Mouse (Mus musculus): Measurements from ENCODE around the gene Dcaf7. TPM values are rescaled to one million over a fixed set of nuclear protein-coding genes. Genes with fewer than 3 reads are reported as not detected.
"Not testable (repeated sequence)": the region's sequence is repeated elsewhere in the genome, so short reads cannot be mapped to it uniquely, and the experiment has no call there.

Gene Dcaf7
- total RNA-seq, 2 experiments from 2014 or later = 152 to 168 TPM

- intact Hi-C loops (cut with DNase I) = no loop called here
- no peak for DNase-seq (ENCODE audit: low spot score in 2 of 2)
These were observed 1.7 kb upstream of the Dcaf7 start for GRCm38 (mm10) chr11:106034986-106035385.

DNA sequence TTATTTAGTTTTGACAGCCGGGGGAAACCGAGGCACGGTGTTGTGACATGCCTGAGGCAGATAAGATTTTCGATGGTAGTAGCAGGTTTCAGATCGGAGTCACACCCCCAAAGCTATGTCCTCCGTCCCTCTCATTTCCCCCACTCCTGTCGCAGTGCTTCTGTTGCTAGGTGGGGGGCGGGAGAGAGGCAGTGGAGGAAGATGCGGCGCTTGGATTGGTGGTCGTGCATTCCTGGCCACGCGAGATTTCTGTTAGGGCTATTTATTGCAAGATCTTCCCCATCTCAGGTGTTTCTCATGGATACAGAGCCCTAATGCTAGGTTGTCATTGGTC, 713 bp downstream of the Dcaf7 start:
- intact Hi-C loops (cut with DNase I) = no loop called here

DNA sequence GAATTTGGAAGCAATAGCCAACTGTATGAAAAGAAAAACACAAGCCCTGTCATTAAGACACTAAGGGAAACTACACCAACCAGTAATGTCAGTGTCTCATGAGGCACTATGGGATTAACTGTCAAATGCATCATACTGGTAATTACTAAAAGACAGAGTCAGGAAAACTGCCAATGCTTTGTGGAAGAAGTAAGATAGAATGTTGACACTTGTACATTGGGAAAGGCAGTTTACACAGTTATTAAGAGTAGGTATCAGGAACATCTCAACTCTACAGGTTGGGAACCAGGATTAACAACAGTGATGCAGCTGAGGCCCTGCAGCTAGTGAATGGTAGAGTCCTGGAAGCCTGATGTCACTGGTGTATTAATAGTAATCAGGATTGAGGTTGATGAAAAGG, 7.7 kb downstream of the Dcaf7 start:
- no peak for DNase-seq (ENCODE audit: low spot score in 2 of 2)
- intact Hi-C loops (cut with DNase I) = no loop called here

More for the DNA sequence above, 713 bp downstream of the Dcaf7 start:
- peak; percentile 78 to 91 for DNase-seq (ENCODE audit: low spot score in 2 of 2)

- intact Hi-C loops (cut with DNase I) = no loop called here
- no peak for DNase-seq (ENCODE audit: low spot score in 2 of 2)
These were observed 8.6 kb downstream of the Dcaf7 start for GRCm38 (mm10) chr11:106045256-106045655.

GRCm38 (mm10) chr11:106045780-106046179, 9.1 kb downstream of the Dcaf7 start:
- intact Hi-C loops (cut with DNase I) = no loop called here
- no peak for DNase-seq (ENCODE audit: low spot score in 2 of 2)

GRCm38 (mm10) chr11:106046584-106046983, 9.9 kb downstream of the Dcaf7 start:
- intact Hi-C loops (cut with DNase I) = no loop called here
- no peak for DNase-seq (ENCODE audit: low spot score in 2 of 2)

- intact Hi-C loops (cut with DNase I) = no loop called here
- DNase-seq (ENCODE audit: low spot score in 2 of 2) = no peak
These were observed 17.2 kb downstream of the Dcaf7 start for GRCm38 (mm10) chr11:106053921-106054320.

GRCm38 (mm10) chr11:106054600-106054999, 17.9 kb downstream of the Dcaf7 start:
- intact Hi-C loops (cut with DNase I) = no loop called here
- DNase-seq (ENCODE audit: low spot score in 2 of 2) = no peak

DNA sequence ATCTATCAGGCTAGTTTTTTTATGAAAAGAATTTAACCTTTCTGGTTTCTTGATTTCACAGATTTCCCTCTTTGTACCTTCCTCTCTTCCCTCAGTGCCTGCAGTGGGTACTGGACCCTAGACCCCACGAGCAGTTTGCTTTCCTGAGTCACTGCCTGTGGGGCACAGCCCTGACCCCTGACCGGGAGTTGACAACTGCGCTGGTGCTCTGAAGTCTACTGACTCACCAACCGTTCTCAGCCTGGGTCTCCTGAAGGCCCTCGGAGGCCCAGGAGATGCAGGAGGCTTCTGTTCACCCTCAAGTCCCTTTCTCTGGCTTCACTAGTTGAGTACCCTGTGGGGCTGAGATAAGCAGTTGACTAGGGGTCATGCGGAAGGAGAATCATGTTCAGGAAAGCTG, 18.7 kb downstream of the Dcaf7 start:
- intact Hi-C loops (cut with DNase I) = no loop called here
- no peak for DNase-seq (ENCODE audit: low spot score in 2 of 2)

- intact Hi-C loops (cut with DNase I) = no loop called here
- DNase-seq (ENCODE audit: low spot score in 2 of 2) = no peak
These were observed 20.3 kb downstream of the Dcaf7 start for GRCm38 (mm10) chr11:106056819-106057491.

GRCm38 (mm10) chr11:106058020-106058419, 21.3 kb downstream of the Dcaf7 start:
- intact Hi-C loops (cut with DNase I) = no loop called here
- no peak for DNase-seq (ENCODE audit: low spot score in 2 of 2)

GRCm38 (mm10) chr11:106060549-106060948, 23.9 kb downstream of the Dcaf7 start:
- intact Hi-C loops (cut with DNase I) = no loop called here
- no peak for DNase-seq (ENCODE audit: low spot score in 2 of 2)

GRCm38 (mm10) chr11:106061311-106061710, 24.6 kb downstream of the Dcaf7 start:
- no peak for DNase-seq (ENCODE audit: low spot score in 2 of 2)
- intact Hi-C loops (cut with DNase I) = no loop called here

DNA sequence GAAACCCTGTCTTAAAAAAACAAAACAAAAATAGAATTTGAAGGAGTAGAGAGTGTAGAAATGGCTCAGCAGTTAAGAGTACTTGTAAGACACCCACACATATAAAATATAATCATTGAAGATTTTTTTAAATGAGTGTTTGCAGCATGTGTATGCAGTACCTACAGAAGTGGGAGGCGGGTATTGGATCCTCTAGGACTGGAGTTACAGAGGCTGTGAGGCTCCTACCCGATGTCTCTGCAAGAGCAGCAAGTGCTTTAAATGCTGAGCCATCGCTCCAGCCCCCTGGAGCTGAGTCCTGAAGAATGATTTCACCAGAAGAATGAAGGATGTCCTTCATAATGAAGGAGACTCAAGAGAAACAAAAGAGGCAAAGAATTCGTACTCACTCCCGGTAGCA, 27.1 kb downstream of the Dcaf7 start:
- intact Hi-C loops (cut with DNase I) = no loop called here
- peak in 1 of 2 experiments; percentile 60 for DNase-seq (ENCODE audit: low spot score in 2 of 2)

DNA sequence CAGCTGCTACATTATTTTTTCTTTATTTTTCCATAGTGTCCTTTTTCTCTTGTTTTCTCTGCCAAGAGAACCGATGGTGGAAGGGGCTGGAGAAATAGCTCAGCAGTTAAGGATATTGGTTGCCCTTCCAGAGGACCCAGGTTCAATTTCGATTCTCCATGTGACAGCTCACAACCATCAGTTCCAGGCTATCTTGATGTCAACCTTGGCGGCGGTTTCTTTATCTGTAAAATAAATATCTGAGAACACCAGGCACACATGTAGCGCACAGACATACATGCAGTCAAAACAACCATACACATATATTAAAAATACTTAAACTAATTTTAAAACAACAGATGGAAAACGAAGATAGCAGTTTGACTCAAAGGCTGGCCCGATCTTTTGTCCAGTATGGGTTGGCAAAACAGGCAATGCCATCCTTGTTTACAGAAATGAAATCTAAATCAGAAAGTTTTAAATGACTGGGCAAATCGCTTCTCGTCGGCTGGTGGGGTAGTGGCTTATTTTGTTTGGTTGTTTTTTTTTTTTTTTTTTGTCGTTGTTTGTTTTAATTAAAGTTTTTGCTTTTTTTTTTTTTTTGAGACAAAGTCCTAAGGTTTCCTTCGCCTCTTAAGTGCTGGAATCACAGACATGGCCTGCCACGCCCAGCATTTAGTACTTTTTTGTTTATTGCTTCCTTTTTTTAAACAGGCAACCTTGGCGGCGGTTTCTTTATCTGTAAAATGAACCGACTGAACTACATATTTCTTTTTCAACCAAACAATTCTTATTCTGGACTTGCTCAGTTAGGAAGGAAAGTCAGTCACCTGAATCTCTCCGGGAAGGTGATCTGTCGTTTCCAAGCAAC, 28.6 kb downstream of the Dcaf7 start:
- no peak for DNase-seq (ENCODE audit: low spot score in 2 of 2)
- intact Hi-C loops (cut with DNase I) = no loop called here

GRCm38 (mm10) chr11:106065923-106066571, 29.4 kb downstream of the Dcaf7 start, which contains the start of gene Taco1:
Gene Taco1 (plus strand): TSS chr11:106066061.
- DNase-seq (ENCODE audit: low spot score in 2 of 2) = peak; percentile 93 to 97
- intact Hi-C loops (cut with DNase I) = no loop called here

GRCm38 (mm10) chr11:106066616-106067015, 29.9 kb downstream of the Dcaf7 start:
- peak; percentile 24 to 26 for DNase-seq (ENCODE audit: low spot score in 2 of 2)

GRCm38 (mm10) chr11:106073774-106074173, 37.1 kb downstream of the Dcaf7 start:
- no peak for DNase-seq (ENCODE audit: low spot score in 2 of 2)

More at GRCm38 (mm10) chr11:106066616-106067015, 29.9 kb downstream of the Dcaf7 start:
- intact Hi-C loops (cut with DNase I) = not testable (repeated sequence)

GRCm38 (mm10) chr11:106076321-106076720, 39.6 kb downstream of the Dcaf7 start:
- DNase-seq (ENCODE audit: low spot score in 2 of 2) = peak; percentile 37 to 55
- intact Hi-C loops (cut with DNase I) = loop anchor here (2.0 kb wide), 1 partner anchor 76 kb away; no protein-coding TSS in a partner anchor

More at GRCm38 (mm10) chr11:106073774-106074173, 37.1 kb downstream of the Dcaf7 start:
- intact Hi-C loops (cut with DNase I) = no loop called here

Data from left cerebral cortex, postnatal 25 days (tissue).